Mouse (Mus musculus): Measurements from ENCODE around the gene Ifnb1. TPM values are rescaled to one million over a fixed set of nuclear protein-coding genes. Genes with fewer than 3 reads are reported as not detected.

Ifnb1 gene
- polyA plus RNA-seq (2014; fragmentation: Illumina TruSeq; extraction: RNeasy Lipid Tissue Mini Kit (QIAGEN cat#74804); ENCODE audit: low read depth, low replicate concordance): not detected

GRCm38 (mm10) chr4:88522674-88523073, at the start of gene Ifnb1:
Ifnb1 (minus strand) TSS chr4:88522774.

GRCm38 (mm10) chr4:88571698-88572097, 49.1 kb upstream of the Ifnb1 start, which contains the start of gene Ifna14:
Ifna14 (minus strand) TSS chr4:88571798.

GRCm38 (mm10) chr4:88558145-88558544, 35.6 kb upstream of the Ifnb1 start, which contains the start of gene Ifna15:
Ifna15 (minus strand) TSS chr4:88558245.

Other genes starting within 250 kb of the Ifnb1 start
- 3.2 TPM for gene Hacd4, start 83.8 kb downstream of the Ifnb1 start, polyA plus RNA-seq (2014; fragmentation: Illumina TruSeq; extraction: RNeasy Lipid Tissue Mini Kit (QIAGEN cat#74804); ENCODE audit: low read depth, low replicate concordance)
- not detected for gene Ifna15, start 35.5 kb upstream of the Ifnb1 start, polyA plus RNA-seq (2014; fragmentation: Illumina TruSeq; extraction: RNeasy Lipid Tissue Mini Kit (QIAGEN cat#74804); ENCODE audit: low read depth, low replicate concordance)
- gene Ifna14, start 49.0 kb upstream of the Ifnb1 start, polyA plus RNA-seq (2014; fragmentation: Illumina TruSeq; extraction: RNeasy Lipid Tissue Mini Kit (QIAGEN cat#74804); ENCODE audit: low read depth, low replicate concordance): not detected
- not detected for gene Ifna9, start 69.6 kb upstream of the Ifnb1 start, polyA plus RNA-seq (2014; fragmentation: Illumina TruSeq; extraction: RNeasy Lipid Tissue Mini Kit (QIAGEN cat#74804); ENCODE audit: low read depth, low replicate concordance)
- gene Ifna12, start 80.6 kb upstream of the Ifnb1 start, polyA plus RNA-seq (2014; fragmentation: Illumina TruSeq; extraction: RNeasy Lipid Tissue Mini Kit (QIAGEN cat#74804); ENCODE audit: low read depth, low replicate concordance): not detected
- not detected for gene C87499, start 111.6 kb upstream of the Ifnb1 start, polyA plus RNA-seq (2014; fragmentation: Illumina TruSeq; extraction: RNeasy Lipid Tissue Mini Kit (QIAGEN cat#74804); ENCODE audit: low read depth, low replicate concordance)
- not detected for gene Ifna13, start 121.7 kb upstream of the Ifnb1 start, polyA plus RNA-seq (2014; fragmentation: Illumina TruSeq; extraction: RNeasy Lipid Tissue Mini Kit (QIAGEN cat#74804); ENCODE audit: low read depth, low replicate concordance)
- gene Ifna16, start 154.2 kb upstream of the Ifnb1 start, polyA plus RNA-seq (2014; fragmentation: Illumina TruSeq; extraction: RNeasy Lipid Tissue Mini Kit (QIAGEN cat#74804); ENCODE audit: low read depth, low replicate concordance): not detected
- not detected for gene Ifna2, start 161.1 kb upstream of the Ifnb1 start, polyA plus RNA-seq (2014; fragmentation: Illumina TruSeq; extraction: RNeasy Lipid Tissue Mini Kit (QIAGEN cat#74804); ENCODE audit: low read depth, low replicate concordance)
- not detected for gene Ifnab, start 168.6 kb upstream of the Ifnb1 start, polyA plus RNA-seq (2014; fragmentation: Illumina TruSeq; extraction: RNeasy Lipid Tissue Mini Kit (QIAGEN cat#74804); ENCODE audit: low read depth, low replicate concordance)
- gene Gm26566, start 199.0 kb upstream of the Ifnb1 start, polyA plus RNA-seq (2014; fragmentation: Illumina TruSeq; extraction: RNeasy Lipid Tissue Mini Kit (QIAGEN cat#74804); ENCODE audit: low read depth, low replicate concordance): not detected
- 58.1 TPM for gene Klhl9, start 199.7 kb upstream of the Ifnb1 start, polyA plus RNA-seq (2014; fragmentation: Illumina TruSeq; extraction: RNeasy Lipid Tissue Mini Kit (QIAGEN cat#74804); ENCODE audit: low read depth, low replicate concordance)
- not detected for gene Gm13271, start 232.1 kb upstream of the Ifnb1 start, polyA plus RNA-seq (2014; fragmentation: Illumina TruSeq; extraction: RNeasy Lipid Tissue Mini Kit (QIAGEN cat#74804); ENCODE audit: low read depth, low replicate concordance)
- not detected for gene Gm13283, start 237.3 kb upstream of the Ifnb1 start, polyA plus RNA-seq (2014; fragmentation: Illumina TruSeq; extraction: RNeasy Lipid Tissue Mini Kit (QIAGEN cat#74804); ENCODE audit: low read depth, low replicate concordance)

All from liver, adult 10 weeks (tissue).